Mouse (Mus musculus) limb, embryonic 14.5 days (tissue): Measurements from ENCODE around the gene Llgl2. TPM values are rescaled to one million over a fixed set of nuclear protein-coding genes. Genes with fewer than 3 reads are reported as not detected.

Experiments used
- ATAC-seq: fragments of 200-750 bp; cut with Nextera tagmentation; 2 replicates; pipeline ENCODE4 v1.8.0; 2017; ENCODE audit warnings: low read depth, moderate number of reproducible peaks, moderate TSS enrichment; ENCODE audit not compliant: low FRiP score
- DNase-seq: peaks from one replicate; pipeline ENCODE4 v3.0.0-alpha.2; 2015; ENCODE audit warnings: low spot score
- H3K27ac ChIP-seq: fragments of 300-500 bp; sonication (generic); replicated peaks from 2 replicates; pipeline ENCODE4 v1.5.1; 2014; ENCODE audit warnings: low read depth, mild to moderate bottlenecking, low read length, moderate library complexity, mixed read lengths
- H3K27me3 ChIP-seq: fragments of 300-500 bp; sonication (generic); 2 replicates; pipeline ENCODE4 v1.6.1; 2014; ENCODE audit warnings: low read length, mixed read lengths; ENCODE audit not compliant: control insufficient read depth, insufficient read depth
- H3K36me3 ChIP-seq: fragments of 300-500 bp; sonication (generic); 2 replicates; pipeline ENCODE4 v1.6.1; 2014; ENCODE audit warnings: mild to moderate bottlenecking, low read length, moderate library complexity, mixed read lengths; ENCODE audit not compliant: control insufficient read depth, insufficient read depth
- H3K4me1 ChIP-seq: fragments of 300-500 bp; sonication (generic); 2 replicates; pipeline ENCODE4 v1.6.1; 2014; ENCODE audit warnings: antibody characterized with exemption, low read length, mixed read lengths; ENCODE audit not compliant: control insufficient read depth, insufficient read depth
- H3K4me2 ChIP-seq: fragments of 300-500 bp; sonication (generic); replicated peaks from 2 replicates; pipeline ENCODE4 v1.6.1; 2014; ENCODE audit warnings: low read depth, mild to moderate bottlenecking, low read length, moderate library complexity; ENCODE audit not compliant: severe bottlenecking
- H3K4me3 ChIP-seq: fragments of 300-500 bp; sonication (generic); replicated peaks from 2 replicates; pipeline ENCODE4 v1.5.1; 2014; ENCODE audit warnings: low read length
- H3K9ac ChIP-seq: fragments of 300-500 bp; sonication (generic); 2 replicates; pipeline ENCODE4 v1.6.1; 2014; ENCODE audit warnings: mild to moderate bottlenecking, low read depth, low read length, moderate library complexity; ENCODE audit not compliant: severe bottlenecking
- H3K9me3 ChIP-seq: fragments of 300-500 bp; sonication (generic); 2 replicates; pipeline ENCODE4 v1.6.1; 2016; ENCODE audit warnings: low read length; ENCODE audit not compliant: control insufficient read depth
- POLR2A ChIP-seq: fragments of 200-500 bp; IDR thresholded peaks from 2 replicates; pipeline ENCODE4 v1.8.0; 2012; ENCODE audit warnings: inconsistent platforms, mild to moderate bottlenecking, moderate library complexity, borderline replicate concordance; ENCODE audit not compliant: insufficient read depth, insufficient read length; ENCODE audit errors: extremely low read depth
- WGBS: fragments of 180-500 bp; shearing (Covaris S2); extraction: QIAGEN DNeasy Blood & Tissue Kit; methylation state at CpG from one replicate; pipeline ENCODE4 v1.1.7; 2014; 5-methylcytosine and 5-hydroxymethylcytosine counted together
- polyA plus RNA-seq, 2 experiments: library from polyadenylated mRNA; depleted of rRNA in 1 of 2; stranded (reverse) in 1 of 2; unstranded in 1 of 2; fragments of >200 nt; fragmentation: Nextera tagmentation in 1 of 2; extraction: Ambion mirVana in 1 of 2; gene quantifications; 2 replicates each; pipeline versions ENCODE4 v1.2.1 to v1.2.3; 2012 to 2014

The Llgl2 gene
- polyA plus RNA-seq (2012; rRNA removed) (11.2 and 12.6 TPM in 2 replicates), polyA plus RNA-seq (2014; fragmentation: Nextera tagmentation; extraction: Ambion mirVana) (12.3 and 13.3 TPM in 2 replicates)

DNA sequence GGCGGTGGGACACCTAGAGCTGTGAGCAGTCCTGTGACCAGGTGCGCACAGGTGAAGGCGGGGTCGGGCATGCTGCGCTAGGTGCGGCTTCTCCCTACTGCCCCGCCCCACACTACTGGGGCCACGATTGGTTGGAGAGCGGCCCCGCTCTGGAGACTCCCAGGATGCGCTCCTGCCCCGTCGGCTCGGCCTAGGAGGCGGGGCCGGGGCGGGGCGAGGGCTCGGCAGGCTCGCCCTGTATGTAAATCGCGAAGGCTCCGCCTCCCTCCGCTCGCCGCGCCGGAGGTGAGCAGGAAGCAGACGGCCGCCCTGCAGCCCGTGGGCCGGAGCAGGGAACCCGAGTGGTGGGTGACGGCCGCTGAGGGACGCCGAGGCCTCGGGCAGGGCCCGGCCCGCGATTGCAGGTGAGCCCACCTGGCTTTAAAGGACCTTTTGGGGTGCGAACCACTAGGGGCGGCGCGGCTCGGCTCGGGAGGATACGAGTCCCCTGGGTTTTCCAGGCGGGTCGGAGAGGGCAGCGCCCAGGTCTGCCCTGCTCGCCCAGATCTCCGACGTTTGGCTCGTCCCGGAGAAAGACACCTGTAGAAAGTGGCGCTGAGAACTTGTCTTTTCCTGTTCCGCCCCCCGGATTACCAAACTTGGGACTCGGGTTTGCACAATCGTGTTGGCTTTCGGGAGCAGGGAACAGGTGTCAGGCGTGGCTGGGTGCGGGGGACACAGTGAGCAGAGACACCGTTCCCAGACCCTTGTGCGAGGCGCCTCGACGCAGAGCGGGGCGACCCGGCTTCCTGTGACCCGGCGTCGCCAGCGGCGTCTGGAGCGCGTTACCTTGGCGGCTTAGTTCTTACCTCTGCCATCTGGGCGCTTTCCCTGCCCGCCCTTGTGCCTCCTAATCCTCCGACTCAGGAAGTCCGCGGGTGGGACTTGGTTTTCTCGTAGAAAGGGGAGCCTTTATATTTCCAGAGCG, at the start of gene Llgl2:
Gene Llgl2, plus strand, starts transcription at position 276 of the 967 bp plus-strand sequence.
- peak within 1 kb of the TSS; percentile 53 for H3K9ac ChIP-seq
- WGBS = under 1% methylated on average over 74 of the region's 87 CpGs
- H3K4me2 ChIP-seq = peak within 1 kb of the TSS; percentile 82
- ATAC-seq = peak; percentile 92
- H3K36me3 ChIP-seq = peaks cover 27% of the 10 kb centered on the region
- peaks cover 7% of the 10 kb centered on the region for H3K4me1 ChIP-seq
- H3K27ac ChIP-seq = no peak within 1 kb of the TSS
- no peaks in the 10 kb centered on the region for H3K9me3 ChIP-seq
- peak; percentile 86 for DNase-seq
- peak within 1 kb of the TSS; percentile 59 for H3K4me3 ChIP-seq
- 0 out of 2 replicates have a peak, but pooled peaks have one; percentile 16 for TF ChIP-seq POLR2A
- H3K27me3 ChIP-seq = peaks cover 14% of the 10 kb centered on the region

DNA sequence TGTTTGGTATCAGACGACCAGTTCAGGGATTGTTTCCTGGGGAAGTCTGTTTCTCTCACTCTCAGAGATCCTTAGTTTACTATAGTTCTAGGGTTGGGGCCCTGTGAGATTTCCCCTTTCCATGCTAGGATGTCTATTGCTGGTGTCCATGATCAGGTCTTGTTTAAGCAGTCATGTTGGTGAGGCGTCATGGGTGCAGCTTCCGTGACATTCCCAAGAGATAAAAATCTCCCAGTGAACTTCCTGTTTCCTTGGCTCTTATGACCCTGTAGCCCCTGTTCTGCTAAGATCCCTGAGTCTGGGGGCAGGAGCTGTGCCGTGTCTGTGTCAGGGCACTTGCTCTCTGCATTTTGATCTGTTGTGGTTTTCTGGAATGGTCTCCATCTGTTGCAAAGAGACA, 49.2 kb upstream of the Llgl2 start:
- Histone ChIP-seq H3K9ac (no peak overlapping the region), H3K36me3 (0 out of 2 replicates have a peak, but pooled peaks cover 8% of the 10 kb centered on the region), H3K27ac (no peak overlapping the region), H3K9me3 (no peaks in the 10 kb centered on the region), H3K4me1 (peaks cover 12% of the 10 kb centered on the region), H3K27me3 (no peaks in the 10 kb centered on the region), H3K4me3 (no peak overlapping the region), H3K4me2 (no peak overlapping the region)
- TF ChIP-seq POLR2A = no peak
- WGBS = 67% methylated on average over 4 of the region's 4 CpGs
- no peak for ATAC-seq
- DNase-seq = no peak

DNA sequence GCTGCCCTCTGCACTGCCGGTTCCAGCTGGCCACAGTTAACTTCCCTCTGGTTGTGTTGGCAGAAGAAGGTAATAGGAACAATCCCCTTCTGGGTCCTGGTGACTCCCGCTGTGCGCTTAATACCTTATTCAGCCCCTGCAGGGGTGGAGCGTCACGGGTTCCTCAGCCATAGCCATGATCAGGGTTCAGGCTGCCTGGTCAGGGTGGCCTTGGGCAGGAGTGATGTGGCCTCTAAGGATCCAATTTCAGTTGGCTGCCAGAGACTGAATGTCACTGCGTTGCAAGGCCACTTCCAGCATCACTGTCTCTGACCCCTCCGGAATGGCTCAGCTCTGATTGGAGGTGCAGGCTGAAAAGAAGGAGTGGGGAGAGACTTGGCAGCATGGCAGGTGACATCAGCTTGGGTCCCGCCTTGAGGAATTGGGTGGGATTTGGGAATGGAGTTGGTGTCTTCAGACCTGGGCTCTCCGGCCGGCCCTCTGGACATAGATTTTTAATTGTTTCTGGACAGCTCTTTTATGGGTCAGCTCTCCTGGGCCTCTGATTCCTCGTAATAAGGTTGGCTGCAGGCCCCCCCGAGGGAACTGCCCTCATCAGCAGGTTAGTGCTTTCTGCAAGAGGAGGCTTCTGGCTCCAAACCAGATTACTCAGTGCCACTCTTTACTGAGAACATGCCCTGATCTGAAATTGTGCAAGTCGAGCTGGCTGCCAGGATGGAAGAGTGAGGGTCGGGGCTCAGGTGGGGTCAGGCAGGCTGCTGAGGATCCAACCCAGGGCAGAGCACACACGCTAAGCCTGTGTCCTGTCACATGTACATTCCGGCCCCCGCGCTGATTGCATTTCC, 47.8 kb upstream of the Llgl2 start:
- H3K27me3 ChIP-seq = no peaks in the 10 kb centered on the region
- H3K4me1 ChIP-seq = peaks cover 15% of the 10 kb centered on the region
- 29% methylated on average over 18 of the region's 18 CpGs for WGBS
- H3K36me3 ChIP-seq = peaks cover 8% of the 10 kb centered on the region; the same call in 1 of the 2 replicates
- TF ChIP-seq POLR2A = no peak
- ATAC-seq = no peak
- no peak overlapping the region for H3K4me3 ChIP-seq
- no peaks in the 10 kb centered on the region for H3K9me3 ChIP-seq
- no peak overlapping the region for H3K4me2 ChIP-seq
- no peak overlapping the region; the same call in 1 of the 2 replicates for H3K27ac ChIP-seq
- DNase-seq = no peak
- H3K9ac ChIP-seq = 0 out of 2 replicates have a peak overlapping the region, but pooled peaks have one; percentile 12

DNA sequence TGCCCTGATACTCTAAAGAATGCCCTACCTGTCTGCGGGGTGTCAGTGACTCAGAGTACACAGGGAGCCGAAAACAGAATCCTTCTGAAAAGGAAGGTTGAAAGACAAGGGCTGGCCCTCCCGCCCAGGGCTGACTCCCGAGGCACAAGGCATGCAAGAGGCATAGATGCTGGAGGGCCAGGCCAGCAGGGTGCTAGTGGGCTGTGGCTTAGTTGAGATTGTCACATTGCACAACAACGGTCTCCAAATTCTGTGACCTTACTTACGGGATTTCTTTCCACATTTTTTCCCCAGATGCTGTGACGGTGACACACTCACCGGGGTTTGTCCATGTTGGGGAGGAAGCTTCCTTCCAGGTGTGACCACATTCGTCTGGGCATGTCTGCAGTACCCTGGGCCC, 46.9 kb upstream of the Llgl2 start:
- no peak for TF ChIP-seq POLR2A
- no peaks in the 10 kb centered on the region for H3K27me3 ChIP-seq
- DNase-seq (no peak), ATAC-seq (no peak)
- H3K36me3 ChIP-seq = peaks cover 8% of the 10 kb centered on the region; the same call in 1 of the 2 replicates
- H3K4me1 ChIP-seq = peaks cover 15% of the 10 kb centered on the region
- no peaks in the 10 kb centered on the region for H3K9me3 ChIP-seq
- no peak overlapping the region for H3K9ac ChIP-seq
- WGBS = 72% methylated on average over 9 of the region's 9 CpGs
- H3K27ac ChIP-seq = no peak overlapping the region
- no peak overlapping the region for H3K4me2 ChIP-seq
- H3K4me3 ChIP-seq = no peak overlapping the region
